Mouse (Mus musculus) embryonic facial prominence, embryonic 14.5 days (tissue): ENCODE measurements at regions not wholly inside any gene's neighbourhood (a gene's known extent, or its start where the extent isn't known, plus 50 kb on each side); places are given as distances from the start of the nearest gene placed in this dataset.
"Not testable (repeated sequence)": the region's sequence is repeated elsewhere in the genome, so short reads cannot be mapped to it uniquely, and the experiment has no call there.

Experiments used
- ATAC-seq: fragments of 200-750 bp; cut with Nextera tagmentation; 2 replicates; pipeline ENCODE4 v1.8.0; 2017; ENCODE audit warnings: low read depth, moderate number of reproducible peaks, moderate TSS enrichment
- DNase-seq: peaks from one replicate; pipeline ENCODE4 v3.0.0-alpha.2; 2015; ENCODE audit warnings: low spot score
- H3K27ac ChIP-seq: fragments of 300-500 bp; sonication (generic); replicated peaks from 2 replicates; pipeline ENCODE4 v1.5.1; 2014; ENCODE audit warnings: low read depth, mild to moderate bottlenecking, low read length, moderate library complexity
- H3K27me3 ChIP-seq: fragments of 300-500 bp; sonication (generic); replicated peaks from 2 replicates; pipeline ENCODE4 v1.6.1; 2014; ENCODE audit warnings: low read length; ENCODE audit not compliant: control insufficient read depth, insufficient read depth
- H3K36me3 ChIP-seq: fragments of 300-500 bp; sonication (generic); 2 replicates; pipeline ENCODE4 v1.6.1; 2014; ENCODE audit warnings: low read length, mixed read lengths; ENCODE audit not compliant: control insufficient read depth, insufficient read depth
- H3K4me1 ChIP-seq: fragments of 300-500 bp; sonication (generic); 2 replicates; pipeline ENCODE4 v1.6.1; 2014; ENCODE audit warnings: antibody characterized with exemption, low read length; ENCODE audit not compliant: control insufficient read depth, insufficient read depth
- H3K4me2 ChIP-seq: fragments of 300-500 bp; sonication (generic); 2 replicates; pipeline ENCODE4 v1.6.1; 2014; ENCODE audit warnings: low read depth, mild to moderate bottlenecking, low read length, moderate library complexity, mixed read lengths
- H3K4me3 ChIP-seq: fragments of 300-500 bp; sonication (generic); 2 replicates; pipeline ENCODE4 v1.5.1; 2014; ENCODE audit warnings: low read depth, mild to moderate bottlenecking, low read length
- H3K9ac ChIP-seq: fragments of 300-500 bp; sonication (generic); 2 replicates; pipeline ENCODE4 v1.6.1; 2014; ENCODE audit warnings: low read depth, mild to moderate bottlenecking, low read length, moderate library complexity, mixed read lengths
- H3K9me3 ChIP-seq: fragments of 300-500 bp; sonication (generic); 2 replicates; pipeline ENCODE4 v1.6.1; 2016; ENCODE audit warnings: low read length; ENCODE audit not compliant: control insufficient read depth
- whole genome bisulfite sequencing: fragments of 180-500 bp; shearing (Covaris S2); extraction: QIAGEN DNeasy Blood & Tissue Kit; methylation state at CpG from one replicate; pipeline ENCODE4 v1.1.7; 2014; 5-methylcytosine and 5-hydroxymethylcytosine counted together

- DNase-seq, result no peak
- H3K9me3 ChIP-seq, result no peaks in the 10 kb centered on the region
- no peaks in the 10 kb centered on the region for H3K27me3 ChIP-seq
- no peak overlapping the region for H3K27ac ChIP-seq
- H3K4me1 ChIP-seq, result no peaks in the 10 kb centered on the region
- no peak overlapping the region for H3K4me2 ChIP-seq
- WGBS, result 61% methylated on average over 8 of the region's 8 CpGs
- H3K9ac ChIP-seq, result no peak overlapping the region
- no peaks in the 10 kb centered on the region for H3K36me3 ChIP-seq
- no peak overlapping the region for H3K4me3 ChIP-seq
- ATAC-seq, result no peak
Observed at GRCm38 (mm10) chr1:83970641-83971285, 393.2 kb downstream of the Pid1 start.

- H3K4me3 ChIP-seq, H3K27ac ChIP-seq, H3K4me2 ChIP-seq, H3K4me1 ChIP-seq, ATAC-seq, H3K9me3 ChIP-seq, H3K27me3 ChIP-seq, H3K9ac ChIP-seq, H3K36me3 ChIP-seq, DNase-seq: not testable (repeated sequence)
Observed at GRCm38 (mm10) chr1:83964631-83965030, 399.3 kb downstream of the Pid1 start.

GRCm38 (mm10) chr1:83961761-83962160 lies 402.2 kb downstream of the Pid1 start:
- DNase-seq (no peak), ATAC-seq (no peak)
- 84% methylated on average over 2 of the region's 2 CpGs for WGBS
- Histone ChIP-seq H3K9ac (no peak overlapping the region), H3K36me3 (no peaks in the 10 kb centered on the region), H3K4me2 (no peak overlapping the region), H3K27me3 (no peaks in the 10 kb centered on the region), H3K4me3 (no peak overlapping the region), H3K9me3 (no peaks in the 10 kb centered on the region), H3K4me1 (no peaks in the 10 kb centered on the region), H3K27ac (no peak overlapping the region)

GRCm38 (mm10) chr1:83959756-83960155 lies 404.2 kb downstream of the Pid1 start:
- WGBS, result 73% methylated on average over 4 of the region's 4 CpGs
- ATAC-seq (no peak), DNase-seq (no peak)
- Histone ChIP-seq H3K4me1 (no peaks in the 10 kb centered on the region), H3K4me2 (no peak overlapping the region), H3K27me3 (no peaks in the 10 kb centered on the region), H3K9me3 (no peaks in the 10 kb centered on the region), H3K4me3 (no peak overlapping the region), H3K27ac (no peak overlapping the region), H3K36me3 (no peaks in the 10 kb centered on the region), H3K9ac (no peak overlapping the region)

GRCm38 (mm10) chr1:83922900-83923299 lies 441.1 kb downstream of the Pid1 start:
- Histone ChIP-seq H3K4me1 (no peaks in the 10 kb centered on the region), H3K4me2 (no peak overlapping the region), H3K9me3 (no peaks in the 10 kb centered on the region), H3K27ac (no peak overlapping the region), H3K27me3 (no peaks in the 10 kb centered on the region), H3K36me3 (no peaks in the 10 kb centered on the region), H3K4me3 (no peak overlapping the region), H3K9ac (no peak overlapping the region)
- DNase-seq (no peak), ATAC-seq (no peak)
- WGBS, result 88% methylated on average over 2 of the region's 2 CpGs

GRCm38 (mm10) chr1:83915454-83915853 lies 448.5 kb downstream of the Pid1 start:
- ATAC-seq (no peak), DNase-seq (no peak)
- Histone ChIP-seq H3K27ac (no peak overlapping the region), H3K4me3 (no peak overlapping the region), H3K9me3 (no peaks in the 10 kb centered on the region), H3K36me3 (no peaks in the 10 kb centered on the region), H3K4me1 (no peaks in the 10 kb centered on the region), H3K9ac (no peak overlapping the region), H3K4me2 (no peak overlapping the region), H3K27me3 (no peaks in the 10 kb centered on the region)
- WGBS, result 89% methylated on average over 4 of the region's 5 CpGs

GRCm38 (mm10) chr1:83907347-83907746 lies 456.6 kb downstream of the Pid1 start:
- no peaks in the 10 kb centered on the region for H3K4me1 ChIP-seq
- DNase-seq, result no peak
- no peak overlapping the region for H3K9ac ChIP-seq
- no peak overlapping the region for H3K4me3 ChIP-seq
- H3K27me3 ChIP-seq, result no peaks in the 10 kb centered on the region
- no peak overlapping the region for H3K27ac ChIP-seq
- H3K4me2 ChIP-seq, result no peak overlapping the region
- 56% methylated on average over 3 of the region's 3 CpGs for WGBS
- ATAC-seq, result no peak
- H3K9me3 ChIP-seq, result no peaks in the 10 kb centered on the region
- no peaks in the 10 kb centered on the region for H3K36me3 ChIP-seq

GRCm38 (mm10) chr1:83906906-83907305 lies 457.1 kb downstream of the Pid1 start:
- DNase-seq (no peak), ATAC-seq (no peak)
- H3K27me3 ChIP-seq, result no peaks in the 10 kb centered on the region
- no peak overlapping the region for H3K9ac ChIP-seq
- H3K9me3 ChIP-seq, result no peaks in the 10 kb centered on the region
- no peak overlapping the region for H3K4me2 ChIP-seq
- H3K4me1 ChIP-seq, result no peaks in the 10 kb centered on the region
- H3K36me3 ChIP-seq, result no peaks in the 10 kb centered on the region
- H3K4me3 ChIP-seq, result no peak overlapping the region
- H3K27ac ChIP-seq, result no peak overlapping the region

GRCm38 (mm10) chr1:83900135-83900534 lies 463.8 kb downstream of the Pid1 start:
- WGBS, result 53% methylated on average over 4 of the region's 4 CpGs
- H3K27ac ChIP-seq, result no peak overlapping the region
- peaks cover 7% of the 10 kb centered on the region; the same call in 1 of the 2 replicates for H3K4me1 ChIP-seq
- ATAC-seq (no peak), DNase-seq (peak; percentile 71)
- no peaks in the 10 kb centered on the region for H3K27me3 ChIP-seq
- no peaks in the 10 kb centered on the region for H3K9me3 ChIP-seq
- H3K4me2 ChIP-seq, result no peak overlapping the region
- no peak overlapping the region for H3K9ac ChIP-seq
- H3K36me3 ChIP-seq, result no peaks in the 10 kb centered on the region
- no peak overlapping the region for H3K4me3 ChIP-seq
